Mouse (Mus musculus) heart, embryonic 13.5 days (tissue): ENCODE measurements around the gene Dlx4. TPM values are rescaled to one million over a fixed set of nuclear protein-coding genes. Genes with fewer than 3 reads are reported as not detected.

Experiments
- ATAC-seq: fragments of 200-750 bp; cut with Nextera tagmentation; 2 replicates; pipeline ENCODE4 v1.8.0; 2017; ENCODE audit warnings: moderate TSS enrichment; ENCODE audit not compliant: insufficient number of reproducible peaks, low FRiP score, low TSS enrichment; ENCODE audit errors: extremely low read depth
- H3K27ac ChIP-seq: fragments of 300-500 bp; sonication (generic); replicated peaks from 2 replicates; pipeline ENCODE4 v1.5.1; 2015; ENCODE audit warnings: moderate library complexity, mild to moderate bottlenecking, inconsistent platforms
- H3K27me3 ChIP-seq: fragments of 300-500 bp; sonication (generic); replicated peaks from 2 replicates; pipeline ENCODE4 v1.6.1; 2015; ENCODE audit warnings: mild to moderate bottlenecking, inconsistent platforms
- H3K36me3 ChIP-seq: fragments of 300-500 bp; sonication (generic); 2 replicates; pipeline ENCODE4 v1.6.1; 2015; ENCODE audit warnings: mild to moderate bottlenecking, inconsistent platforms
- H3K4me1 ChIP-seq: fragments of 300-500 bp; sonication (generic); 2 replicates; pipeline ENCODE4 v1.6.1; 2015; ENCODE audit warnings: inconsistent platforms
- H3K4me2 ChIP-seq: fragments of 300-500 bp; sonication (generic); 2 replicates; pipeline ENCODE4 v1.6.1; 2015; ENCODE audit warnings: inconsistent platforms, mild to moderate bottlenecking, moderate library complexity
- H3K4me3 ChIP-seq: fragments of 300-500 bp; sonication (generic); 2 replicates; pipeline ENCODE4 v1.5.1; 2015; ENCODE audit warnings: moderate library complexity, mild to moderate bottlenecking, inconsistent platforms
- H3K9ac ChIP-seq: fragments of 300-500 bp; sonication (generic); 2 replicates; pipeline ENCODE4 v1.6.1; 2015; ENCODE audit warnings: inconsistent platforms, mild to moderate bottlenecking, moderate library complexity
- H3K9me3 ChIP-seq: fragments of 300-500 bp; sonication (generic); 2 replicates; pipeline ENCODE4 v1.6.1; 2016; ENCODE audit warnings: inconsistent platforms
- WGBS: fragments of 180-500 bp; shearing (Covaris S2); methylation state at CpG from one replicate; pipeline ENCODE4 v1.1.7; 2015; ENCODE audit warnings: mixed read lengths; 5-methylcytosine and 5-hydroxymethylcytosine counted together
- polyA plus RNA-seq: library from polyadenylated mRNA; unstranded; fragments of >200 nt; fragmentation: Nextera tagmentation; extraction: Ambion mirVana; gene quantifications from 2 replicates; pipeline ENCODE4 v1.2.1, GENCODE M21; 2015

The Dlx4 gene
- polyA plus RNA-seq, 1 experiment from 2014 or later, result 0.08 TPM

- H3K36me3 ChIP-seq, result no peaks in the 10 kb centered on the region
- H3K27me3 ChIP-seq, result peaks cover 8% of the 10 kb centered on the region; the same call in 1 of the 2 replicates
- no peak overlapping the region for H3K9ac ChIP-seq
- WGBS, result 28% methylated on average over 16 of the region's 16 CpGs
- no peak overlapping the region for H3K27ac ChIP-seq
- peaks cover 56% of the 10 kb centered on the region for H3K4me1 ChIP-seq
- no peak for ATAC-seq
- no peak overlapping the region for H3K4me3 ChIP-seq
- H3K4me2 ChIP-seq, result no peak overlapping the region
- 0 out of 2 replicates have a peak, but pooled peaks cover 2% of the 10 kb centered on the region for H3K9me3 ChIP-seq
Measured at GRCm38 (mm10) chr11:95101071-95101788, 44.8 kb downstream of the Dlx4 start.

- H3K9me3 ChIP-seq, result 0 out of 2 replicates have a peak, but pooled peaks cover 2% of the 10 kb centered on the region
- ATAC-seq, result no peak
- H3K27ac ChIP-seq, result no peak overlapping the region
- no peaks in the 10 kb centered on the region for H3K36me3 ChIP-seq
- no peaks in the 10 kb centered on the region; the same call in 1 of the 2 replicates for H3K27me3 ChIP-seq
- H3K9ac ChIP-seq, result no peak overlapping the region
- H3K4me3 ChIP-seq, result no peak overlapping the region
- WGBS, result 48% methylated on average over 3 of the region's 3 CpGs
- H3K4me2 ChIP-seq, result no peak overlapping the region
- peaks cover 50% of the 10 kb centered on the region for H3K4me1 ChIP-seq
Measured at GRCm38 (mm10) chr11:95100393-95100792, 45.7 kb downstream of the Dlx4 start.

GRCm38 (mm10) chr11:95098346-95099095 is 47.5 kb downstream of the Dlx4 start:
- ATAC-seq, result no peak
- Histone ChIP-seq H3K4me3 (no peak overlapping the region), H3K36me3 (no peaks in the 10 kb centered on the region), H3K9ac (no peak overlapping the region), H3K9me3 (0 out of 2 replicates have a peak, but pooled peaks cover 2% of the 10 kb centered on the region), H3K4me1 (peaks cover 33% of the 10 kb centered on the region), H3K27ac (no peak overlapping the region), H3K4me2 (no peak overlapping the region), H3K27me3 (no peaks in the 10 kb centered on the region; the same call in 1 of the 2 replicates)
- 77% methylated on average over 5 of the region's 5 CpGs for WGBS

- H3K36me3 ChIP-seq, result no peaks in the 10 kb centered on the region
- no peaks in the 10 kb centered on the region for H3K9me3 ChIP-seq
- no peak overlapping the region for H3K9ac ChIP-seq
- no peak for ATAC-seq
- H3K27ac ChIP-seq, result no peak overlapping the region
- no peaks in the 10 kb centered on the region; the same call in 1 of the 2 replicates for H3K27me3 ChIP-seq
- H3K4me2 ChIP-seq, result no peak overlapping the region
- 62% methylated on average over 6 of the region's 6 CpGs for WGBS
- H3K4me3 ChIP-seq, result no peak overlapping the region
- peaks cover 39% of the 10 kb centered on the region for H3K4me1 ChIP-seq
Measured at GRCm38 (mm10) chr11:95097889-95098288, 48.2 kb downstream of the Dlx4 start.

GRCm38 (mm10) chr11:95096608-95097373 is 49.3 kb downstream of the Dlx4 start:
- Histone ChIP-seq H3K4me1 (peaks cover 41% of the 10 kb centered on the region), H3K27me3 (no peaks in the 10 kb centered on the region; the same call in 1 of the 2 replicates), H3K36me3 (no peaks in the 10 kb centered on the region), H3K9ac (peak overlapping the region; percentile 52; the same call in 1 of the 2 replicates), H3K4me2 (no peak overlapping the region; the same call in 1 of the 2 replicates), H3K4me3 (no peak overlapping the region), H3K27ac (peak overlapping the region; percentile 60), H3K9me3 (no peaks in the 10 kb centered on the region)
- 38% methylated on average over 4 of the region's 4 CpGs for WGBS
- ATAC-seq, result peak; percentile 22; the same call in 1 of the 2 replicates

GRCm38 (mm10) chr11:95095596-95095995 is 50.5 kb downstream of the Dlx4 start:
- Histone ChIP-seq H3K36me3 (no peaks in the 10 kb centered on the region), H3K27me3 (no peaks in the 10 kb centered on the region; the same call in 1 of the 2 replicates), H3K9me3 (no peaks in the 10 kb centered on the region), H3K9ac (no peak overlapping the region), H3K4me2 (no peak overlapping the region), H3K27ac (no peak overlapping the region), H3K4me3 (no peak overlapping the region), H3K4me1 (peaks cover 30% of the 10 kb centered on the region)
- no peak for ATAC-seq
- 80% methylated on average over 10 of the region's 10 CpGs for WGBS

GRCm38 (mm10) chr11:95093077-95093476 is 53.0 kb downstream of the Dlx4 start:
- Histone ChIP-seq H3K9me3 (no peaks in the 10 kb centered on the region), H3K9ac (no peak overlapping the region), H3K27ac (no peak overlapping the region), H3K4me2 (no peak overlapping the region), H3K4me3 (no peak overlapping the region), H3K27me3 (no peaks in the 10 kb centered on the region), H3K36me3 (no peaks in the 10 kb centered on the region), H3K4me1 (peaks cover 42% of the 10 kb centered on the region)
- ATAC-seq, result no peak
- 34% methylated on average over 5 of the region's 5 CpGs for whole genome bisulfite sequencing

Other genes with a start within 250 kb of the Dlx4 start
- 415 and 595 TPM in 2 replicates for gene Col1a1, start 210.0 kb downstream of the Dlx4 start, polyA plus RNA-seq
- gene Hils1, start 178.7 kb downstream of the Dlx4 start, polyA plus RNA-seq, result 0.23 TPM in 1 of 2 replicates, not detected in the other
- 27.0 and 29.2 TPM in 2 replicates for gene Sgca, start 169.9 kb downstream of the Dlx4 start, polyA plus RNA-seq
- 6.5 and 6.8 TPM in 2 replicates for gene Ppp1r9b, start 155.2 kb downstream of the Dlx4 start, polyA plus RNA-seq
- gene Samd14, start 136.4 kb downstream of the Dlx4 start, polyA plus RNA-seq, result 11.6 and 11.7 TPM in 2 replicates
- 77.9 and 81.1 TPM in 2 replicates for gene Pdk2, start 104.9 kb downstream of the Dlx4 start, polyA plus RNA-seq
- 10.2 and 12.2 TPM in 2 replicates for gene Itga3, start 69.5 kb downstream of the Dlx4 start, polyA plus RNA-seq
- gene Dlx3, start 26.1 kb downstream of the Dlx4 start, polyA plus RNA-seq, result 0.17 TPM in 1 of 2 replicates, not detected in the other
- not detected in 2 replicates for gene Tac4, start 115.3 kb upstream of the Dlx4 start, polyA plus RNA-seq
- gene Kat7, start 164.0 kb upstream of the Dlx4 start, polyA plus RNA-seq, result 44.2 and 46.0 TPM in 2 replicates
- 6.3 and 7.7 TPM in 2 replicates for gene Fam117a, start 190.8 kb upstream of the Dlx4 start, polyA plus RNA-seq
- gene Slc35b1, start 238.4 kb upstream of the Dlx4 start, polyA plus RNA-seq, result 77.2 and 78.4 TPM in 2 replicates